Mouse (Mus musculus) NIH3T3 (cell line): ENCODE results near the gene Stx12.
"Not testable (repeated sequence)": the region's sequence is repeated elsewhere in the genome, so short reads cannot be mapped to it uniquely, and the experiment has no call there.

Source experiments
- DNase-seq: peaks from one replicate; pipeline ENCODE4 v3.0.0-alpha.2; 2012; ENCODE audit warnings: low read depth

Gene Stx12

GRCm38 (mm10) chr4:132884064-132884843 lies at the start of gene Stx12:
Stx12 (minus strand) TSS chr4:132884509.
- DNase-seq, result peak; percentile 94

- DNase-seq, result no peak
Observed at GRCm38 (mm10) chr4:132932752-132933404, 48.6 kb upstream of the Stx12 start.

DNA sequence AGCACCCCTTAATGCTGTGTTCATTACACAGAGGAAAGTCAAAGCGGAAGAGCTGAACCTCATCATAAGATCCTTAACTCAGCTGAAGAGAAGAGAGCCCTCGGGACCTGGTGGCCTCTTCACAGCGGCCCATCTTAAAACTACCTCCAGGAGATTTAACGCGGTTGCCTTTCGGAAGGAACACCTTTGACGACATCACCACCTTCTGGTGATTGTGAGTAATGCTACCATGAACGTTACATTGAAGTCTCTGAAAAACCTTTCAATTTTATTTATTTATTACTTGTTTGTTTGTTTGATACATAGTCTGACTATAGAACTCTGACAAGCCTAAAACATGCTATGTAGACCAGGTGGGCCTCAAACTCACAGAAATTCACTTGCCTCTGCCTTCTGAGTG lies 46.5 kb upstream of the Stx12 start:
- peak; percentile 81 for DNase-seq

DNA sequence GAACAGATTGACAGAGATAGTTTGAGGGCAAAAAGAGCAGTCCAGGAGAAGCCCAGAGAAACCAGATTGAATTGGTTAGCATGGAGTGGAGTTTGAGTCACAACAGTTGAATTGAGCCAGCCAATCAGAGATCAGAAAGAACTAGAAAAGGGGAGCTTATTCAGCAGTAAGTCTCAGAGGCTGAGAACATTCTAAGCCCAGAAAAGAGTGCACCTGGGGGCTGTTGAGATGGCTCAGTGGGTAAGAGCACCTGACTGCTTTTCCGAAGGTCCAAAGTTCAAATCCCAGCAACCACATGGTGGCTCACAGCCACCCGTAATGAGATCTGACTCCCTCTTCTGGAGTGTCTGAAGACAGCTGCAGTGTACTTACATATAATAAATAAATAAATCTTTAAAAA lies 42.2 kb upstream of the Stx12 start:
- peak; percentile 38 for DNase-seq

DNA sequence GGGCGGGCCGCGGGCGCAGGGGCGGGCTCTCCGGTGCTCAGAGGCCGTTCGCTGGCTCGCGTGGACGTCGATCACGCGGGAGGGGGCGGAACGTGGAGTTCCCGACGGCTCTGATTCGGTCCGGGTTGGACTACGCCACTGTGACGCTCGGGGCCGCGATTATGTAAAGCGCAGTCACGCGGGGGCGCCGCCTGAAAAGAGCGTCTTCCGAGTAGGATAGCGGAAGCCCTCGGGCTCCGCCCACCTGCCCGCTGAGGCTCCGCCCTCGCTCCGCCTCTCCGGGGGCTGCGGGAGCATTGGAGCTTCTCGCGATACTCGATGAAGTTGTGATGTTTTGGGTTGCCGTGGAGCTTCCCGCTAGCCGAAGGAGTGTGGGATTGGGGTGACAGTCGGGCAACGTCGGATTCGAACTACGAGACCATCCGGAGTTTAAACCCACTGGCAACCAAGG lies 38.3 kb upstream of the Stx12 start, which contains the start of gene Fam76a:
TSS of gene Fam76a (minus strand) at position 1 of the 451 bp plus-strand sequence.
- peak; percentile 99 for DNase-seq

DNA sequence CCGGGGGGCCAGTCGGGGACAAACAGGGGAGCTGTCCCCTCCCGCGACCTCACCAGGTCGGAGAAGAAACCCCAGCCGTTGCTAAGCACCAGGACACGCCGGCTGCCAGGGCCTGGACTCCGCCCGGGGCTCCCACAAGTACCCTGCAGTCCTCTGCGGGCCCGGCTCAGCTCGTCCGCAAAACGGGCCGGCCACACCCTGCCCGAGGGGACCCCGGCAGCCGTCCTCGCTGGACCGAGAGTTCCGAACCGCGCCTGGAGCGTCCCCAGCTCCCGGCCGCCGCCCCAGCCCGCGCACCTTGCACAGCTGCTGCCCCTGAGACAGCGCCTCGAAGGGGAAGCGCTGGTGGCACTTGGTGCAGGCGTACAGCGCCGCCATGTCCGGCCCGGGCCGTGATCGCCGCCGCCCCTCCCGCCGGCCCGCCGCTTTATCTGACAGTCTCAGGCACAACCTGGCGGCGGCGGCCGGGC lies 37.8 kb upstream of the Stx12 start:
- peak; percentile 40 for DNase-seq

GRCm38 (mm10) chr4:132921488-132921887 lies 37.2 kb upstream of the Stx12 start:
- DNase-seq, result no peak

DNA sequence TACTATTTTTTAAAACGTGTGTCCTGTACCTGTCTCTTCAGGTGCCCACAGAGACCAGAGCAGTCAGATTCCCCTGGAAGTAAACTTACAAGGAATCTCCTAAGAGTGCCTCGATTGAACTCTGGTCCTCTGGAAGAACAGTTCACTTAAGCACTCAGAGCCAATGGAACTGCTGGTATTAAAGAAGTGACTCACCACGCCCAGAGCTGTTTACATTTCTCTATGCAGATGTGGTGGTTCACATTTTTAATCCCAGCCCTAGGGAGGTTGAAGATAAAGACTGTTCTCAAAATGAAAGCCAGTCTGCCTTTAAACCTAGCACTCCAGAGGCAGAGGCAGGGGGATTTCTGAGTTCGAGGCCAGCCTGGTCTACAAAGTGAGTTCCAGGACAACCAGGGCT lies 35.9 kb upstream of the Stx12 start:
- peak; percentile 46 for DNase-seq

- not testable (repeated sequence) for DNase-seq
Observed at GRCm38 (mm10) chr4:132918493-132918892, 34.2 kb upstream of the Stx12 start.

- DNase-seq, result no peak
Observed at GRCm38 (mm10) chr4:132912156-132912555, 27.8 kb upstream of the Stx12 start.

DNA sequence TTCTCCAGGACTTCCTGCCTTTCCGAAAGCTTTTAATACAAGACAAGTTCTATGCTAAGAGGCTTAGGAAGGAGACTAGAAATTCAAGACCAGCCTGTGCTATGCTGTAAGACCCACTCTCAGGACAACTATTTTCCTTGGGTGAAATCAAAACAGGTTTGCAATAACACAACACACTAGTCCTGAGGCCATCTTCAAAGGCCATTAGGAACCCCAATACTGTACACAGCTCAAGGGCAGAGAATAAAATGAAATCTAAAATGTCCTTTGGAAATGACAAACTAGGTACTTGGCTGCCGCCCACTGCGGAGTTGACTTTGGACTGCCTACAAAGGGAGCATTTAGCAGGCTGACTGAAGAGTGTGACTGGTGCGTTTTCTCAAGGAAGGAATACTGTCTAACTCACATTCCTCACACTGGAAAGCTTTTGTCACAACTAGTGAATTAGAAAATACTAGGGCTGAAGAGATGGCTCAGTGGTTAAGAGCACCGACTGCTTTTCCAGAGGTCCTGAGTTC lies 21.6 kb upstream of the Stx12 start:
- DNase-seq, result no peak

- no peak for DNase-seq
Observed at GRCm38 (mm10) chr4:132904765-132905309, 20.5 kb upstream of the Stx12 start.

DNA sequence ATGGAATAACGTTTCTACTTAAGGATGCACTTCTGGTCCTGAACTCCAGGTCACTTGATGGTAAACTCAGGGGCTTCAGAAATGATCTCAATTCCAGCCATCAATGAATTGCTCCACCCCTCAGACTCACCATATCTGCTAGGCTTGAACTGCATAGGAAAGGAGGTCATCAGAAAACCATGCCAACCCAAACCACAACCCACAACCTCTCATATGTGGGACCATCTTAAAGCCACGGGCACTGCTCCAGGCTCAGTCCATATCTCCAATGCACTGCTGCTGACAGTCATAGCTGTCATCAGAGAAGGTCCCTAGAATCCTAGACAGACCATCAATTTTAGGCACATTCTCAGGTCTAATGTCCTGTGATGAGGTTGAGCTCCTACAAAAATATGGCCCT lies 19.8 kb upstream of the Stx12 start:
- DNase-seq, result no peak

DNA sequence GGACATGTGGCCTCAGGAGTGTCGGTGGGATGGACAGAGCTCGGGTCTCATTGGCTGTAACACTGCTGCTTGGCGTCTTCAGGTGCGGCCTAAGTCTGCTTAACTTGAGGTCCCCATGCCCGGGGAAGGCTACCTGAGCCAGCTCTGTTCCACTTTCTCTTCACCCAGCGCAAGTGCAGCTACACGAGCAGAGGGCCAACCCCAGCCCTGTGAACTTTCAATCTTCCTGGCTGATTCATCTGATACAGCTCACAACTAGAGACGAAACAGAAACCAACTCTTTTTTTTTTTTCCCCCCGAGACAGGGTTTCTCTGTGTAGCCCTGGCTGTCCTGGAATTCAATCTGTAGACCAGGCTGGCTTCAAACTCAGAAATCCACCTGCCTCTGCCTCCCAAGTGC lies 13.9 kb upstream of the Stx12 start:
- DNase-seq, result no peak

DNA sequence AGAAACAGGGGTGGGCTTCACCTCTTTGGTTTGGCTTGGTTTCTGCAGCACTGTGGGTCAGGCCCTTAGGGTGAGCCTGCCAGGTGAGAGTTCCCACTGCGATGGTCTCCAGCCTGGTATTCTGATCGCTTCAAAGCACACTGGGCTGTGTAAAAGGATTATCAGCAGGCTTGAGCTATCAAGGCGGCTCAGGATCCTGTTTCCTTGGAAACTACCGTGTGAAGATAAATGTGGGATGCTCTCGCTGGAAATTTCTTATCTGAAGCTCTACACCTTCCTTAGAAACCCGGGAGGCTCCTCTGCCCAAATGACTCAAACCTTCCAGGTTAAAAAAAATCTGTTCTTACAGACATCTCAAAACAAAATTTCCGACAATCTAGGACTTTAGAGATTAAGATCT lies 10.1 kb upstream of the Stx12 start:
- DNase-seq, result no peak

- DNase-seq, result peak; percentile 2
Observed at GRCm38 (mm10) chr4:132884844-132885374, 600 bp upstream of the Stx12 start.

DNA sequence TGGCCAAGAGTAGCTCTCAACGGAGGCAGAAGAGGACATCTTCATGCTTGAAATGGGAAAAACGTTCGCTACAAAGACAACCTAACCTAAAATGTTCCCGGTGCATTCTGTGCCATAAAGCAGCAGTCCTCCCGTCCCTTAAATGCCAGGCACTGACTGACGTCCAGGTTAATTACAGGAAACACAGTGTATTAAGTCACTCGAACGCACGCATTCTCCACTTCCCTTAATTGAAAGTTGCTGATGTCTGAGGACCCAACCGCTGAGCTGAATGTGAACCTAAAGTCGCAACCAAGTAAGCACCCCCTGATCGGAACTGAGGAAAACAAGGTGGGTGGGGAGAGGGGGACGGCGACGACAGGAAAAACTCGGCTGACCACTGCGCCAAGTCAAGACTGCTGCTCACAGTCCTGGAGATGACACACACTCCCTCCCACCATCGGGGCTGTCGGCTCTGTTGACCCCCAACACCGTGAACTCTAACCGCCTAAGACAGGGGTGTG lies 697 bp downstream of the Stx12 start:
- DNase-seq, result peak; percentile 8

DNA sequence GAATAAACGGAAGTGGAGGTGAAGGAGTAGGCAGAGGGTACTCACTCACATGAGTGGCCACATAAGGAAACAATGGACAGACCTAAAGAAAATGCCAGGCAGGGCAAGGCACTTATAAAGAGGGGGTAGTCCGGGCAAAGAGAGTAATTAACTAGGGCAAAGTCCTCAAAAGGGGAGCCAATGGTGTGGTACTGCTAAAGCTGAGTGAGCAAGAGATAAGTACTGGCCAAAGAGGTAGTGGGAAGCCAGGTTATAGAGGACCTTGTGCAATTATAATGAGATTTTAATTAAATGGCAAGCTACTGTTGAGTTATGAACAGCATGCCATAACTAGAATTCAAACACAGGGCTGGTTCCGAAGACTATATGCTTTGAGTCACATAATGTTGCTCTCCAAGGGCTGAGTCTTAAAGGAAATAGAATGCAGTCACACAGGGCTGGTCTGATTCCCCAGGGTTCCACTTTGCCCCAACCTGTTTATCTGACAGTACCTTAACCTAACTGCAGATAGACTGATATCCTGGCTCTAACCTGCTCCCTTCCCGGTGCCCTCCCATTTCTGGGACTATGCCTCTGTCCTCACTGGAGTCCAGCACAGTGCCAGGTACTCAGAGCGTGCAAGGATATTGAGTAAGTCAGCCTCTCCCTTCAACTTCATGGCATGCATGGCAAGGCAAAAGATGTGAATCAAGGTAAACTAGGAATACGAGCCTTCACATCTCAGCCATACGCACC lies 9.8 kb downstream of the Stx12 start:
- no peak for DNase-seq

DNA sequence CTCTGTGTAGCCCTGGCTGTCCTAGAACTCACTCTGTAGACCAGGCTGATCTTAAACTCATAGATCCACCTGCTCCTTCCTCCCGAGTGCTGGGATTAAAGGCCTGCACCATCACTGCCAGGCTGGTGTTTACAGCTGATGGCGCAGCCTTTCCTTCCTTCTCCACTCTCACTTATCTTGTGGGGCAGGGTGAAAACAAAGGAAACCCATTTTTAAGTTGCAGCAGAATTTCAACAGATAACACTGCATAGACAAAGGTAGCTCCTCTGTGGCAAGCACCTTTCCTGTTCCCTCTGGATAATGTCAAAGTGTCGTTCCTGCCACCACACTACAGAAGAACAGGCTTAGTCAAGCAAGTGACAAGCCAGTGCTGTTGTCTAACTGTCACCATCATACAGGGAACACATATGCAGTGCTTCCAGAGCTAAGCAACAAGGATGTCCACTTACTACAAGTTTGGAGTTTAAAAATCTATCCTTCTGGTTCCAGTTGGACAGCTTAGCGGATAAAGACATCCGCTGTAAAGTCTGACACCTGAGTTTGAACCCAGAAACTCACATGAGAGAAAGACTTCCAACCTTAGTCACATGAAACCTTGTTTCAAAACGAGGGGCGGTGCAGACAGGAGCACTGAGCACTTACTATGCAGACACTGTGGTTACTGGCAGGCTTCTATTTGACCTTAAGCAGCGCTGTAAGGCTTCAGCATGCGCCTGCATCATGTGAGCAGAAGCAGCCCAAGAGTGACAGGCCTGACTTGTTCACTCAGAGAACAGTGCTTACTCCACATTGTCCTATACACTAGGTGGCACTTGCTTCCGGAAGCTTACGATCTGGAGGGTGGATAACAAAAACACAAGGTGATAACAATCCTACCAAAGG lies 10.6 kb downstream of the Stx12 start:
- DNase-seq, result no peak

DNA sequence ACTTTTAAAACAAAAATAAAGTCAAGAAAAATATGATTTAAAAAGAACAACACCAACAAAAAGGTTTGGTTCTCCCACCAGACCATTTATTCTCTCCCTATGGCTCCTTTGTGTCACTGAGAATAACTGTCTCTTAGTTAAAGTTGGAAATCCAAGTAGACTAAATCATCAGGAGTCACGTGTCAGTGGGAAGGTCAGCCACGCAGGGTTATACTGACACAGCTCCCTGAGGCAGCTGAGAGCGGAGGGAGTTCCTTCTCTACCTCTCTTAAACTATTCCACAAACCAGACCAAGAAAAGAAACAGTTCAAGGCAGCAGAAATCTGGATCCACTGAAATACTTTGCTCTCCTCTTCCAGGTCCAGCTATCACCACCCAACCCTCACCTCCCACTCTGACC lies 13.2 kb downstream of the Stx12 start:
- no peak for DNase-seq

DNA sequence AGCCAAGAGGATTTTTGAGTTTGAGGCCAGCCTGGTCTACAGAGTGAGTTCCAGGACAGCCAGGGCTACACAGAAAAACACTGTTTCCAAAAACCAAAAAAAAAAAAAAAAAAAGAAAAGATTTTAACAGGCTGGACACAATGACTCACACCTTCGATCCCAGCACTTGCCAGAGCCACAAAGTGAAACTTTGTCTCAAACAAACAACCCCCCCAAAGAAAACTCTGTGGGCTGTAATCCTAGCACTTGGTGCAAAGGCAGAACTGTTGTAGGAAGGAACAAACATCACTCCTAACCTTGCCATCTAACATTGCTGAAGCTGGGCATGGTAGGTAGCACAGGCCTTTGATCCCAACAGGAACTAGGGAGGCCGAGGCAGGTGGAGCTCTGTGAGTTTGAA lies 19.5 kb downstream of the Stx12 start:
- peak; percentile 18 for DNase-seq
